Mouse (Mus musculus): ENCODE results near the gene 1700069L16Rik.

DNA sequence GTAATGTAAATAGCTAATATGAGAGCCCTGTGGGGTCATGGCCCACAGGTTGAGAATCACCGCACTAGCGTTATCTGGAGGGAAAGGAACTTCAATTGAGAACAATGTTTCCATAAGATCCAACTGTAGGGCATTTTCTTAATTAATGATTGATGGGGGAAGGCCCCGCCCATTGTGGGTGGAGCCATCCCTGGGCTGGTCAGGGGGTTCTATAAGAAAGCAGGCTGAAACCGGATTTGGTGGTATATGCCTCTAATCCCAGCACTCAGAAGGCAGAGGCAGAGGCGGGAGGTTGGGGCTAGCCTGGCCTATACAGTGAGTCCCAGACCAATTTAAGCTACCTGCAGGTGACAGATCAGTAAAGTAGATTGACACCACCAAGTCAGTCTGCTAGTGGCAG, 9.8 kb upstream of the 1700069L16Rik start:
- no peak for TF ChIP-seq CTCF (IDR thresholded peaks at IDR 0.05; ENCODE audit: control insufficient read depth, insufficient read depth, insufficient replicate concordance, low read depth, low read length)
- no peak for TF ChIP-seq POLR2A (IDR thresholded peaks at IDR 0.05; ENCODE audit: control insufficient read depth, low read depth, low read length)
